Mouse (Mus musculus): ENCODE data around the gene Zfp689.
A peak's percentile ranks its signal among the peaks of the same experiment; 100 is the strongest.
"Not testable (repeated sequence)": the region's sequence is repeated elsewhere in the genome, so short reads cannot be mapped to it uniquely, and the experiment has no call there.

Gene Zfp689

GRCm38 (mm10) chr7:127404101-127404500, 44.9 kb downstream of the Zfp689 start:
- DNase-seq (ENCODE audit: low read depth in 1 of 2, low spot score in 2 of 2): not testable (repeated sequence)

GRCm38 (mm10) chr7:127402980-127403379, 46.0 kb downstream of the Zfp689 start:
- no peak for DNase-seq (ENCODE audit: low read depth in 1 of 2, low spot score in 2 of 2)

DNA sequence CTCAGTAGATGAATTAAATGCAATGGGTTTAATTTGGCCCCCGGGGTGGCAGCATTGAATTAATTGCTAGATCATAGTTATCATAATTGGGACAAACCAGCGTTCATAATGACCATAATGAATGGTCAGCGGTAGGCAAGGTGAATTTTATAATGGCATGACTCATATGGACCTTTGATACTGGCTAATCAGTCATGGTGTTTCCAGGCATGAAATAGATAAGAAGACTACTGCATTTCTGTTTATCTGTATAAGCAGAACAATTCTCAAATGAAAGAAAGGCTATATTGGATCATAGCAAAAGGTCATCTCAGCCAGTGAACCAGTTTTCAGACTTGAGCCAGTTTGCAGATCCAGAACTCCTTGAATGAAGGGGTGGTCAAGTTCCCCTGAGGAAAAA, 48.6 kb downstream of the Zfp689 start:
- DNase-seq (ENCODE audit: low read depth in 1 of 2, low spot score in 2 of 2): no peak

GRCm38 (mm10) chr7:127393944-127394333, 55.0 kb downstream of the Zfp689 start:
- DNase-seq (ENCODE audit: low read depth in 1 of 2, low spot score in 2 of 2): no peak

DNA sequence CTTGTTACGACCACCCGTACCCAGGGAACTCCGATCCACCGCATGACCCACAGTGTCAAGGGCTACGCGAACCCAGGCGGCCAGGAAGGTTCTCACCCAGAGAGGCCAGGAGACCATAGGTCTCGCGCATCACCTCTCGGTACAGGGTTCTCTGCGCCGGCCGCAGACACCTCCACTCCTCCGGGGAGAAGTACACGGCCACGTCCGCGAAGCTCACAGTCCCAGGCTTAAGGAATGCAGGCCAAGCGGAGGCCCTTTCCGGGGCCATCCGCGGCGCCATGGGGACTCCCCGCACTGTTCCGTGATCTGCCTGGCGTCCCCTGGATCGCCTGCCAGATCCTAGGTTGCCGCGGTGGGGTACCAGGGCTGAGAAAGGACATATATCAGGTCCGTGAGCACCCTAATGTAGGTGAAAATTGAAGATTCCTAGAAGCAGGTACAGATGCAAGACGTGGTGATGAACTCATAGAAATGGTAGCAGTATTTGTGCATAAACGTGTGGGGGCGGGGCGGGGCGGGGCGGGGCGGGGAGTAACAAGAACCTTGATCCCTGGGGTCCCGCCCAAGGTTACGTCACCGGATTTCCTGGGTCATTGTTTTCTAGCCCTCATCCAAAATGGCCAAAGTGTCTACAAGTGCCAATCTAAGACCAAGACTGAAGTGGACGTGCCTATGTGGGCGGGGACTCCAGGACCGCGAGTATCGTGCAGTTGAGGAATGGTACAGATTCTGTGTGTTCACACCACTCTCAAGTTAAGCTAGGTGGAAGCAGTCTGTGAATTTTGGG, 55.6 kb downstream of the Zfp689 start, which contains the start of gene E430018J23Rik:
Gene E430018J23Rik, minus strand, starts transcription at position 473 of the 787 bp plus-strand sequence.
- DNase-seq (ENCODE audit: low read depth in 1 of 2, low spot score in 2 of 2): peak; percentile 92 to 95

DNA sequence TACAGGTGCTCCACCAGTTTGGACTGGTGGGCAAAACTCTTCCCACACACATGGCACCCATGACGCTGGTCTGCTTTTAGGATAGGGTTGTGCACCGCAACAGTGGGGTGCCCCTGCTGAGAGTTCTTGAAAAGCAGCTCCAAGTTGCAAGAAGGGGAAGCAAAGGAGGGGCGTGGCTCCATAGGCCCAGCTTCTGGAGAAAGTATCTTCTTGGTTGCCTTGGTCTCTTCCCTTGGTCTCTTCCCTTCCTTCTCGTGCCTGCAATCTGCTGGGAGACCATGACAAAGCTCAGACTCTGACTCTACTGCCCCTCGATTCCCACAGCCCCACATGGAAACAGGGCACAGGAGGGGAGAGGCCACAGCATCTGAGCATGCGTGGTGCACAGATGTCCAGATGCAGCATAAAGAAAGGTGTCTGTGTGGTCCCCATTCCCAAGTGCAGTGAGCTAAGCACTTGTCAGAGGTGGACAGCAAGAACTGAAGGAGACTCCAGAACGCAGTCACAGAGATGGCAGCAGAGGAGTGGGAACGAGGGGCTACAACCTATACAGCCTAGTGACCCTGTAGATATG, 56.6 kb downstream of the Zfp689 start:
- DNase-seq (ENCODE audit: low read depth in 1 of 2, low spot score in 2 of 2): no peak

All from monocyte, adult 2 months (primary cell).